Mouse (Mus musculus): Measurements from ENCODE around the gene Calhm2.

Calhm2 gene

DNA sequence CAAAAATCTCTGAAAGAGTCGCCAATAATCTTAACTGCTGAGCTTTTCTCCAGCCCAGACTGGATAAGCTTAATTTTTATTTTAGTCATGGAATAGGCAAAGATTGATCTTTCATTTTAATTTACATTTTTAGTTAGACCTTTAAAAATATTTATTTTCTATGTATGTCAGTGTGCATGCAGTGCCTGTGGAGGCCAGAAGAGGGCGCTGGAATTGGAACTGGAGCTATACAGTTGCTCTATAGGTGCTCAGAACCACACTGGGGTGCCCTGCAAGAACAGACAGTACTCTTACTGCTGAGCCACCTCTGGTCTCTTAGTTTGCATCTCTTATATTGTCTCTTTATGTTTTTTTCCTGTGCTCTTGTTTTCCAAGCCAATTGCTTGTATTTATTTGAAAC lies 15.3 kb downstream of the Calhm2 start:
- Histone ChIP-seq H3K4me1 (replicated peaks; ENCODE audit: low read depth, low read length) (peaks cover 29% of the 10 kb centered on the region), H3K27me3 (ENCODE audit: insufficient read depth, low read length) (no peaks in the 10 kb centered on the region), H3K36me3 (ENCODE audit: insufficient read depth, low read length) (peaks cover 97% of the 10 kb centered on the region), H3K4me3 (replicated peaks; ENCODE audit: low read length) (no peak overlapping the region), H3K9me3 (ENCODE audit: low read length) (peaks cover 12% of the 10 kb centered on the region)
- peak; percentile 93 for TF ChIP-seq CTCF (conservative IDR thresholded peaks at IDR 0.05; ENCODE audit: low read length)
- no peak for TF ChIP-seq POU5F1 (IDR thresholded peaks at IDR 0.05; ENCODE audit: borderline replicate concordance, low read length)
- TF ChIP-seq NANOG (IDR thresholded peaks at IDR 0.05; ENCODE audit: borderline replicate concordance, low read length): no peak

DNA sequence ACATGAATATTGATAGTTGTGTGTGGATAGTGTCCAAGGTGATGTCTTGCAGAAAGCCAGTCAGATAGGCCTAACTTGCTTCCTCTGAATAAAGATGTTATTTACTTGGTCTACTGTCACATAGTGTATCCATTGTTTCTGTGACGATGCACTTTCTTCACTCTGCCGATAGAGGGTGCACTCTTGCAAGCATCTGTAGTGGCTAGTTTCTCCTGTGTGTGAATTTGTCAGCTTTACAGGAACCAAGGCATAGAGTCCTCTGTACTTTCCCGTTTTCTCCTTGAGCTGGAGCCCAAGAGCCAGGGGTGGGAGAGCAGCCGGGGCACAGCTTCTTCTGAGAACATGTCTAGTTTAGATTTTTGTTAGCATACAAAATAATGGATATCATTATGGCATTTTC lies 17.0 kb downstream of the Calhm2 start:
- H3K4me3 ChIP-seq (replicated peaks; ENCODE audit: low read length): no peak overlapping the region
- TF ChIP-seq POU5F1 (IDR thresholded peaks at IDR 0.05; ENCODE audit: borderline replicate concordance, low read length) (no peak), CTCF (conservative IDR thresholded peaks at IDR 0.05; ENCODE audit: low read length) (peak; percentile 69)
- peaks cover 97% of the 10 kb centered on the region for H3K36me3 ChIP-seq (ENCODE audit: insufficient read depth, low read length)
- H3K27me3 ChIP-seq (ENCODE audit: insufficient read depth, low read length): no peaks in the 10 kb centered on the region
- peaks cover 13% of the 10 kb centered on the region for H3K4me1 ChIP-seq (replicated peaks; ENCODE audit: low read depth, low read length)
- H3K9me3 ChIP-seq (ENCODE audit: low read length): peaks cover 12% of the 10 kb centered on the region

DNA sequence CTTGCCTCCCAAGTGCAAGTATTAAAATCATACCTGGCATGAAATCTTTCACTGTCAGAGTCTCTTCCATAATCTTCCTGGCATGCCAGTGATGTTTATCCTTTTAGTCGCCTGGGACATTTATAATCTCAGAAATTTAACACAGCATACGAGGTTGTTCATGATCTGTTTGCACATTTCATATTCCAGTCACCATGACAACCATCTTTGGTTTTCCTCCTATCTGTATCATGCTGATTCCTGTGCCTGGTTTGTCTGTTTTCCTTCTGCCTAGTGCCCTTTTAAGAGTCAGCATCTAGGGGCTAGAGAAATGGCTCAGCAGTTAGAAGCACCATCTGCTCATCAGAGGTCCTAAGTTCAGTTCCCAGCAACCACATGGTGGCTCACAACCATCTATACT lies 19.5 kb downstream of the Calhm2 start:
- TF ChIP-seq NANOG (IDR thresholded peaks at IDR 0.05; ENCODE audit: borderline replicate concordance, low read length) (no peak), POU5F1 (IDR thresholded peaks at IDR 0.05; ENCODE audit: borderline replicate concordance, low read length) (no peak), CTCF (conservative IDR thresholded peaks at IDR 0.05; ENCODE audit: low read length) (no peak)
- H3K4me1 ChIP-seq (replicated peaks; ENCODE audit: low read depth, low read length): no peaks in the 10 kb centered on the region
- H3K9me3 ChIP-seq (ENCODE audit: low read length): peaks cover 12% of the 10 kb centered on the region
- no peak overlapping the region for H3K4me3 ChIP-seq (replicated peaks; ENCODE audit: low read length)
- H3K36me3 ChIP-seq (ENCODE audit: insufficient read depth, low read length): peaks cover 96% of the 10 kb centered on the region
- H3K27me3 ChIP-seq (ENCODE audit: insufficient read depth, low read length): no peaks in the 10 kb centered on the region

DNA sequence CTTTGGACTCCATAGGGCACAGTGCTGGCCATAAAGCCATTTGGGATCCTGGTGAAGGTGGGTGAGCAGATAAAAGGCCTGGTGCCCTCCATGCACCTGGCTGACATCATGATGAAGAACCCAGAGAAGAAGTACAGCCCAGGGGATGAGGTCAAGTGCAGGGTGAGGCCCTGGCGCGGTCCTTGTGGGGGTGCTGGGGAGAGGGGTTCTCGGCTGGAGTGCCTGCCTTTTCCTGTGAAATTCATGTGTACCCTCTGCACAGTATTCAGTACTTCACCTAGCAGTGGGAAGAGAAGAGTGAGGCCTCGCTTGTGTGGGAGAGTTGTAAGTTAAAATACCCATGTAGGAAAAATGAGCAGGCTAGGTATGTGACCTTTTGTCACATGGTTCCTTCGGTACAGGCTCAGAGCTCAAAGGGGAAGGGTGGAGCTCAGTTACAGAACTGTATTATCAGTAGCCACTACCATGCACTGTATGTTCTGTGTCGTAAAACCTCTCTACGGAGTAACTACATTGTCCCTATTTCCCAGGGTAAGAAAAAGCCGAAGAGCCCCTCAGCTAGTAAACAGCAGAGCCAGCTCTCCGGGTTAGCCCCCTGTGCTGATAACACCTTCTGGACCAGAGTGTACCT lies 33.3 kb downstream of the Calhm2 start:
- Histone ChIP-seq H3K4me1 (replicated peaks; ENCODE audit: low read depth, low read length) (no peaks in the 10 kb centered on the region), H3K36me3 (ENCODE audit: insufficient read depth, low read length) (peaks cover 100% of the 10 kb centered on the region), H3K9me3 (ENCODE audit: low read length) (no peaks in the 10 kb centered on the region), H3K27me3 (ENCODE audit: insufficient read depth, low read length) (no peaks in the 10 kb centered on the region), H3K4me3 (replicated peaks; ENCODE audit: low read length) (no peak overlapping the region)
- TF ChIP-seq POU5F1 (IDR thresholded peaks at IDR 0.05; ENCODE audit: borderline replicate concordance, low read length) (no peak), NANOG (IDR thresholded peaks at IDR 0.05; ENCODE audit: borderline replicate concordance, low read length) (no peak), CTCF (conservative IDR thresholded peaks at IDR 0.05; ENCODE audit: low read length) (no peak)

DNA sequence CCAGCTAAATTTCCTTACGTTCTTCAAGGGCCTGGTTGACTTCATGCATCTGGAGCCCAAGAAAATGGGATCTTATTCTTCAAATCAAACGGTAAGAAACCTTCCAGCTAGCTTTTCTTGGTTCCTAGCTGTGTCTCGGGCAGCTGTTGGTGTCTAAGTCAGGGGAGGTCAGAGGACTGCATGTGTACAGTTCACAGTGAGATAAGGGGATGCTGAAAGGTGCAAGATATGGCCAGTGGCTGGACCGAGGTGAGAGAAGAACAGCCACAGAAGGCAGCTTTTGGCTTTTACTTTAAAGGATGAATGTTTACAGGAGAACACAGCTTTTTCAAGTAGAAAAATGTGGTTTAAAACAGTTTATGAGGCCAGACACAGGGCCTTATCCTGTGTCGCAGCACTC lies 37.0 kb downstream of the Calhm2 start:
- no peaks in the 10 kb centered on the region for H3K9me3 ChIP-seq (ENCODE audit: low read length)
- no peak overlapping the region for H3K4me3 ChIP-seq (replicated peaks; ENCODE audit: low read length)
- TF ChIP-seq CTCF (conservative IDR thresholded peaks at IDR 0.05; ENCODE audit: low read length): no peak
- no peak for TF ChIP-seq POU5F1 (IDR thresholded peaks at IDR 0.05; ENCODE audit: borderline replicate concordance, low read length)
- no peak for TF ChIP-seq NANOG (IDR thresholded peaks at IDR 0.05; ENCODE audit: borderline replicate concordance, low read length)
- no peaks in the 10 kb centered on the region for H3K4me1 ChIP-seq (replicated peaks; ENCODE audit: low read depth, low read length)
- peaks cover 100% of the 10 kb centered on the region for H3K36me3 ChIP-seq (ENCODE audit: insufficient read depth, low read length)
- H3K27me3 ChIP-seq (ENCODE audit: insufficient read depth, low read length): no peaks in the 10 kb centered on the region

DNA sequence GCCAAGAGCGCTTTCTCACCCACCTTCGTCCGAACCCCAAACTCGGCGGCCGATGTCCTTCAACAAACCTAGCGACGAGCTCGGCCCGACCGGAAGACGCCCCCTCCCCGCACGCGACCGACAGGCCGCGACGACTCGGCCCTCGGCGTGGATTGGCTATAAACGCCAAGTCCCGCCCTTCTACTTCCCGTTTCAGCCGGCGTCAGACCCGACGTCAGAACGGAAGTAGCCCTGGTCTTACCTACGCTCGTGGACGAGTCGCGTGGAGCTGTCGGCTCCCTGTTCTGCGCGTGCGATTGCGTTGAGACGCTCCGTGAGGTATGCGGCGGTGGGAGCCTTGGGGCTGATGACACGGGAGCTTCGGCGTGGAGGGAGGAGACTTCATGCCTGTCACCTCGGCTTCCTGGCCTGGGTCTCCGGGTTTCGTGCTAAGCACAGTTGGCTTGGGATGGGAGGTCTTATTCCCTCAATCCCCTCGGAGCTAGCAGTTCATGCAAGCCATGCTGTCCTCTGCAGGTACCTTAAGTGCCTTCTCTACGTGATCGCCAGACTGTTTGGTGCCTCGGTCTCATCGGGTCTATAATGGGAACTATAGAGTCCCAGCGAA lies 47.4 kb downstream of the Calhm2 start, which contains the start of the genes Usmg5 and Pdcd11:
Gene Usmg5 (minus strand): TSS at position 98 of the 607 bp plus-strand sequence.
Gene Pdcd11 (plus strand): TSS at position 219 of the 607 bp plus-strand sequence.
- H3K4me3 ChIP-seq (replicated peaks; ENCODE audit: low read length): peak within 1 kb of the TSS; percentile 97
- peaks cover 70% of the 10 kb centered on the region for H3K36me3 ChIP-seq (ENCODE audit: insufficient read depth, low read length)
- H3K4me1 ChIP-seq (replicated peaks; ENCODE audit: low read depth, low read length): peaks cover 30% of the 10 kb centered on the region
- TF ChIP-seq CTCF (conservative IDR thresholded peaks at IDR 0.05; ENCODE audit: low read length) (no peak), POU5F1 (IDR thresholded peaks at IDR 0.05; ENCODE audit: borderline replicate concordance, low read length) (no peak), NANOG (IDR thresholded peaks at IDR 0.05; ENCODE audit: borderline replicate concordance, low read length) (no peak)
- no peaks in the 10 kb centered on the region for H3K27me3 ChIP-seq (ENCODE audit: insufficient read depth, low read length)
- no peaks in the 10 kb centered on the region for H3K9me3 ChIP-seq (ENCODE audit: low read length)

DNA sequence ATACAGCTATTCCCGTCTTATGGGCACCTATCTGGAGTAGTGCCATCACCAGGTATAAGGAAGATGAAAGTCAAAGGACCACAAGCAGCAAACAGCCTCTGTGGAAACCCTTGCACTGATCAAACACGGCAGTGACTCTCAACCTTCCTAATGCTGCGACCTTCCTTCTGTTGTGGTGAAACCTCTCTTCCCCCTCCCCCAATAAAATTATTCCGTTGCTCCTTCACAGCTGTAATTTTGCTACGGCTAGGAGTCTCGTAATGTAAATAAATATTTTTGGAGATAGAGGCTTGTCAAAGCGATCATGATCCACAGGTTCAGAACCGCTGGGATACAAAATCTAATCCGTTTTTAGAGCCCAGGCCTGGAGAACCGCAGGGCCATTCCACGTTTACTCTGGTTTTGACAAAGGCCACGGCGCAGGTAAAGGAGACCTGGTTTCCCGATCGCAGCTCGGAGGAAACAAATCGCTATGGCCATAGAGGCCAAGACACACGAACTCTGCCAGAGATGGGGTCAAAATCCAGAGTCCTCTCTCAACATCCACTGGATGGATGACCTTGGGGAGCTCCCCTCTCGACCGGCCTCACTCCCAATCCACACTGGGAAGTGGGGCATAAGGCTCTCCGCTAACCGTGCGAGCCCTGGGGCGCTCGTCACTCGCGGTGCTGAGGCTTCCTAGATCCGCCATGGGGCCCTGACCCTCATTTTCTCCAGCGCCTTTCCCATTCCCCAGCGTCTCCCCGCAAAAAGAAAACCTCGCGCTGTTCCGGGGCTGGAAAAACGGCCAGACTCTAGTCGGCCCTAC lies 48.2 kb downstream of the Calhm2 start:
- TF ChIP-seq POU5F1 (IDR thresholded peaks at IDR 0.05; ENCODE audit: borderline replicate concordance, low read length) (no peak), NANOG (IDR thresholded peaks at IDR 0.05; ENCODE audit: borderline replicate concordance, low read length) (no peak), CTCF (conservative IDR thresholded peaks at IDR 0.05; ENCODE audit: low read length) (no peak)
- peaks cover 30% of the 10 kb centered on the region for H3K4me1 ChIP-seq (replicated peaks; ENCODE audit: low read depth, low read length)
- H3K36me3 ChIP-seq (ENCODE audit: insufficient read depth, low read length): peaks cover 70% of the 10 kb centered on the region
- H3K4me3 ChIP-seq (replicated peaks; ENCODE audit: low read length): peak overlapping the region; percentile 97
- no peaks in the 10 kb centered on the region for H3K9me3 ChIP-seq (ENCODE audit: low read length)
- no peaks in the 10 kb centered on the region for H3K27me3 ChIP-seq (ENCODE audit: insufficient read depth, low read length)

DNA sequence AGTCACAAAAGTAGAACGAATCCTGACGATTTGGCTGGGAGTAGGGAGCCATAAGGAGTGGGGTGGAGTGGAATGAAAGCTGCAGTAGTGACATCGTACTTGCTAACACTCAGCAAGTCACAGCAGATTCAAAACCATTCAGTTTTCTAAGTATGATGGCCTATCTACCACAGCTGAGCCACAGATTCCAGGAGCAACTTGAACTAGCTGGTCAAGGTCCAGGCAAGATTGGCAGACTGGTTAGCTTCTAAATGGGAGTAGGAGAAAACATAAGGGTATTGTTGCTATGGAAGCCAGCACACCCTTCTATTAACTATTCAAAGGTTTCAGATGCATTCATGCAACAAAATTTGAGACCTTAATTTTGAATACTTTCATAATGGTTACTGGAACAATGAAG lies 49.9 kb downstream of the Calhm2 start:
- H3K27me3 ChIP-seq (ENCODE audit: insufficient read depth, low read length): no peaks in the 10 kb centered on the region
- no peaks in the 10 kb centered on the region for H3K9me3 ChIP-seq (ENCODE audit: low read length)
- peaks cover 70% of the 10 kb centered on the region for H3K36me3 ChIP-seq (ENCODE audit: insufficient read depth, low read length)
- H3K4me1 ChIP-seq (replicated peaks; ENCODE audit: low read depth, low read length): peaks cover 30% of the 10 kb centered on the region
- no peak overlapping the region for H3K4me3 ChIP-seq (replicated peaks; ENCODE audit: low read length)
- TF ChIP-seq CTCF (conservative IDR thresholded peaks at IDR 0.05; ENCODE audit: low read length) (no peak), NANOG (IDR thresholded peaks at IDR 0.05; ENCODE audit: borderline replicate concordance, low read length) (no peak), POU5F1 (IDR thresholded peaks at IDR 0.05; ENCODE audit: borderline replicate concordance, low read length) (no peak)
